Mouse (Mus musculus) limb, embryonic 14.5 days (tissue): ENCODE results near the gene Pnp2. TPM values are rescaled to one million over a fixed set of nuclear protein-coding genes. Genes with fewer than 3 reads are reported as not detected.
"Not testable (repeated sequence)": the region's sequence is repeated elsewhere in the genome, so short reads cannot be mapped to it uniquely, and the experiment has no call there.

Experiments used
- ATAC-seq: fragments of 200-750 bp; cut with Nextera tagmentation; 2 replicates; pipeline ENCODE4 v1.8.0; 2017; ENCODE audit warnings: low read depth, moderate number of reproducible peaks, moderate TSS enrichment; ENCODE audit not compliant: low FRiP score
- DNase-seq: peaks from one replicate; pipeline ENCODE4 v3.0.0-alpha.2; 2015; ENCODE audit warnings: low spot score
- H3K27ac ChIP-seq: fragments of 300-500 bp; sonication (generic); replicated peaks from 2 replicates; pipeline ENCODE4 v1.5.1; 2014; ENCODE audit warnings: low read depth, mild to moderate bottlenecking, low read length, moderate library complexity, mixed read lengths
- H3K27me3 ChIP-seq: fragments of 300-500 bp; sonication (generic); 2 replicates; pipeline ENCODE4 v1.6.1; 2014; ENCODE audit warnings: low read length, mixed read lengths; ENCODE audit not compliant: control insufficient read depth, insufficient read depth
- H3K36me3 ChIP-seq: fragments of 300-500 bp; sonication (generic); 2 replicates; pipeline ENCODE4 v1.6.1; 2014; ENCODE audit warnings: mild to moderate bottlenecking, low read length, moderate library complexity, mixed read lengths; ENCODE audit not compliant: control insufficient read depth, insufficient read depth
- H3K4me1 ChIP-seq: fragments of 300-500 bp; sonication (generic); 2 replicates; pipeline ENCODE4 v1.6.1; 2014; ENCODE audit warnings: antibody characterized with exemption, low read length, mixed read lengths; ENCODE audit not compliant: control insufficient read depth, insufficient read depth
- H3K4me2 ChIP-seq: fragments of 300-500 bp; sonication (generic); replicated peaks from 2 replicates; pipeline ENCODE4 v1.6.1; 2014; ENCODE audit warnings: low read depth, mild to moderate bottlenecking, low read length, moderate library complexity; ENCODE audit not compliant: severe bottlenecking
- H3K4me3 ChIP-seq: fragments of 300-500 bp; sonication (generic); replicated peaks from 2 replicates; pipeline ENCODE4 v1.5.1; 2014; ENCODE audit warnings: low read length
- H3K9ac ChIP-seq: fragments of 300-500 bp; sonication (generic); 2 replicates; pipeline ENCODE4 v1.6.1; 2014; ENCODE audit warnings: mild to moderate bottlenecking, low read depth, low read length, moderate library complexity; ENCODE audit not compliant: severe bottlenecking
- H3K9me3 ChIP-seq: fragments of 300-500 bp; sonication (generic); 2 replicates; pipeline ENCODE4 v1.6.1; 2016; ENCODE audit warnings: low read length; ENCODE audit not compliant: control insufficient read depth
- POLR2A ChIP-seq: fragments of 200-500 bp; IDR thresholded peaks from 2 replicates; pipeline ENCODE4 v1.8.0; 2012; ENCODE audit warnings: inconsistent platforms, mild to moderate bottlenecking, moderate library complexity, borderline replicate concordance; ENCODE audit not compliant: insufficient read depth, insufficient read length; ENCODE audit errors: extremely low read depth
- WGBS: fragments of 180-500 bp; shearing (Covaris S2); extraction: QIAGEN DNeasy Blood & Tissue Kit; methylation state at CpG from one replicate; pipeline ENCODE4 v1.1.7; 2014; 5-methylcytosine and 5-hydroxymethylcytosine counted together
- polyA plus RNA-seq, 2 experiments: library from polyadenylated mRNA; depleted of rRNA in 1 of 2; stranded (reverse) in 1 of 2; unstranded in 1 of 2; fragments of >200 nt; fragmentation: Nextera tagmentation in 1 of 2; extraction: Ambion mirVana in 1 of 2; gene quantifications; 2 replicates each; pipeline versions ENCODE4 v1.2.1 to v1.2.3; 2012 to 2014

Gene Pnp2
- polyA plus RNA-seq, 2 experiments: 0.31 to 0.37 TPM

GRCm38 (mm10) chr14:50944668-50945033 lies 11.1 kb upstream of the Pnp2 start:
- H3K9me3 ChIP-seq, H3K4me1 ChIP-seq, H3K36me3 ChIP-seq, H3K27me3 ChIP-seq: not testable (repeated sequence)
- under 1% methylated on average over 14 of the region's 15 CpGs for WGBS
- peak overlapping the region; percentile 47 for H3K4me3 ChIP-seq
- H3K4me2 ChIP-seq: peak overlapping the region; percentile 57
- peak; percentile 93 for ATAC-seq
- peak; percentile 33 for DNase-seq
- H3K9ac ChIP-seq: peak overlapping the region; percentile 58
- TF ChIP-seq POLR2A: 0 out of 2 replicates have a peak, but pooled peaks have one; percentile 0
- peak overlapping the region; percentile 83 for H3K27ac ChIP-seq

GRCm38 (mm10) chr14:50945081-50945480 lies 10.7 kb upstream of the Pnp2 start:
- not testable (repeated sequence) for H3K36me3 ChIP-seq, H3K27me3 ChIP-seq, DNase-seq, ATAC-seq, H3K4me1 ChIP-seq, H3K9me3 ChIP-seq
- peak overlapping the region; percentile 57 for H3K4me2 ChIP-seq
- peak overlapping the region; percentile 83 for H3K27ac ChIP-seq
- WGBS: 8% methylated on average over 6 of the region's 6 CpGs
- peak overlapping the region; percentile 58 for H3K9ac ChIP-seq
- H3K4me3 ChIP-seq: peak overlapping the region; percentile 47

GRCm38 (mm10) chr14:50945526-50945925 lies 10.3 kb upstream of the Pnp2 start:
- ATAC-seq, H3K27me3 ChIP-seq, H3K4me1 ChIP-seq, H3K36me3 ChIP-seq, H3K27ac ChIP-seq, DNase-seq, H3K9ac ChIP-seq, H3K9me3 ChIP-seq: not testable (repeated sequence)
- H3K4me3 ChIP-seq: peak overlapping the region; percentile 47
- peak overlapping the region; percentile 57 for H3K4me2 ChIP-seq
- WGBS: 11% methylated on average over 3 of the region's 3 CpGs

- no peaks in the 10 kb centered on the region for H3K4me1 ChIP-seq
- no peak overlapping the region for H3K27ac ChIP-seq
- 90% methylated on average over 10 of the region's 10 CpGs for WGBS
- H3K4me2 ChIP-seq: no peak overlapping the region
- DNase-seq (no peak), ATAC-seq (no peak)
- no peak overlapping the region for H3K4me3 ChIP-seq
- no peaks in the 10 kb centered on the region for H3K9me3 ChIP-seq
- peaks cover 6% of the 10 kb centered on the region; the same call in 1 of the 2 replicates for H3K36me3 ChIP-seq
- H3K9ac ChIP-seq: no peak overlapping the region
- no peaks in the 10 kb centered on the region for H3K27me3 ChIP-seq
- TF ChIP-seq POLR2A: no peak
These were observed 305 bp upstream of the Pnp2 start for GRCm38 (mm10) chr14:50955487-50955886.

GRCm38 (mm10) chr14:50956724-50957123 lies 932 bp downstream of the Pnp2 start:
- H3K4me2 ChIP-seq: 0 out of 2 replicates have a peak overlapping the region, but pooled peaks have one; percentile 19
- not testable (repeated sequence) for ATAC-seq, H3K36me3 ChIP-seq, H3K27me3 ChIP-seq, H3K4me1 ChIP-seq, H3K4me3 ChIP-seq, H3K9ac ChIP-seq, DNase-seq, H3K9me3 ChIP-seq, H3K27ac ChIP-seq
- 82% methylated on average over 6 of the region's 6 CpGs for WGBS

GRCm38 (mm10) chr14:50957146-50957545 lies 1.4 kb downstream of the Pnp2 start:
- not testable (repeated sequence) for H3K36me3 ChIP-seq, H3K4me3 ChIP-seq, H3K4me2 ChIP-seq, H3K27ac ChIP-seq, H3K4me1 ChIP-seq, DNase-seq, ATAC-seq, H3K9me3 ChIP-seq, H3K9ac ChIP-seq, H3K27me3 ChIP-seq
- whole genome bisulfite sequencing: 66% methylated on average over 3 of the region's 3 CpGs

- H3K27ac ChIP-seq, DNase-seq, ATAC-seq, H3K4me1 ChIP-seq, H3K4me2 ChIP-seq, H3K9ac ChIP-seq, H3K36me3 ChIP-seq, H3K4me3 ChIP-seq, H3K9me3 ChIP-seq, H3K27me3 ChIP-seq: not testable (repeated sequence)
- 90% methylated on average over 5 of the region's 5 CpGs for WGBS
These were observed 2.6 kb downstream of the Pnp2 start for GRCm38 (mm10) chr14:50958289-50958995.
